Mouse (Mus musculus) hindbrain, embryonic 15.5 days (tissue): ENCODE results near the gene Rbm43. TPM values are rescaled to one million over a fixed set of nuclear protein-coding genes. Genes with fewer than 3 reads are reported as not detected.

Source experiments
- ATAC-seq: fragments of 200-750 bp; cut with Nextera tagmentation; 2 replicates; pipeline ENCODE4 v1.8.0; 2017; ENCODE audit warnings: low read depth, moderate number of reproducible peaks, moderate TSS enrichment; ENCODE audit not compliant: low FRiP score
- H3K27ac ChIP-seq: fragments of 300-500 bp; sonication (generic); replicated peaks from 2 replicates; pipeline ENCODE4 v1.5.1; 2015; ENCODE audit warnings: mild to moderate bottlenecking, inconsistent platforms
- H3K27me3 ChIP-seq: fragments of 300-500 bp; sonication (generic); 2 replicates; pipeline ENCODE4 v1.6.1; 2015; ENCODE audit warnings: control low read depth, inconsistent platforms
- H3K36me3 ChIP-seq: fragments of 300-500 bp; sonication (generic); 2 replicates; pipeline ENCODE4 v1.6.1; 2015; ENCODE audit warnings: control low read depth, inconsistent platforms
- H3K4me1 ChIP-seq: fragments of 300-500 bp; sonication (generic); replicated peaks from 2 replicates; pipeline ENCODE4 v1.6.1; 2015; ENCODE audit warnings: control low read depth, inconsistent platforms
- H3K4me2 ChIP-seq: fragments of 300-500 bp; sonication (generic); 2 replicates; pipeline ENCODE4 v1.6.1; 2015; ENCODE audit warnings: moderate library complexity, mild to moderate bottlenecking, inconsistent platforms
- H3K4me3 ChIP-seq: fragments of 300-500 bp; sonication (generic); 2 replicates; pipeline ENCODE4 v1.5.1; 2015; ENCODE audit warnings: mild to moderate bottlenecking, inconsistent platforms
- H3K9ac ChIP-seq: fragments of 300-500 bp; sonication (generic); 2 replicates; pipeline ENCODE4 v1.6.1; 2015; ENCODE audit warnings: inconsistent platforms
- H3K9me3 ChIP-seq: fragments of 300-500 bp; sonication (generic); 2 replicates; pipeline ENCODE4 v1.6.1; 2016; ENCODE audit warnings: control low read depth, inconsistent platforms
- WGBS: fragments of 180-500 bp; shearing (Covaris S2); methylation state at CpG from one replicate; pipeline ENCODE4 v1.1.7; 2015; 5-methylcytosine and 5-hydroxymethylcytosine counted together
- polyA plus RNA-seq: library from polyadenylated mRNA; unstranded; fragments of >200 nt; fragmentation: Nextera tagmentation; extraction: Ambion mirVana; gene quantifications from 2 replicates; pipeline ENCODE4 v1.2.1, GENCODE M21; 2015

Gene Rbm43
- polyA plus RNA-seq = 7.1 and 7.8 TPM in 2 replicates

DNA sequence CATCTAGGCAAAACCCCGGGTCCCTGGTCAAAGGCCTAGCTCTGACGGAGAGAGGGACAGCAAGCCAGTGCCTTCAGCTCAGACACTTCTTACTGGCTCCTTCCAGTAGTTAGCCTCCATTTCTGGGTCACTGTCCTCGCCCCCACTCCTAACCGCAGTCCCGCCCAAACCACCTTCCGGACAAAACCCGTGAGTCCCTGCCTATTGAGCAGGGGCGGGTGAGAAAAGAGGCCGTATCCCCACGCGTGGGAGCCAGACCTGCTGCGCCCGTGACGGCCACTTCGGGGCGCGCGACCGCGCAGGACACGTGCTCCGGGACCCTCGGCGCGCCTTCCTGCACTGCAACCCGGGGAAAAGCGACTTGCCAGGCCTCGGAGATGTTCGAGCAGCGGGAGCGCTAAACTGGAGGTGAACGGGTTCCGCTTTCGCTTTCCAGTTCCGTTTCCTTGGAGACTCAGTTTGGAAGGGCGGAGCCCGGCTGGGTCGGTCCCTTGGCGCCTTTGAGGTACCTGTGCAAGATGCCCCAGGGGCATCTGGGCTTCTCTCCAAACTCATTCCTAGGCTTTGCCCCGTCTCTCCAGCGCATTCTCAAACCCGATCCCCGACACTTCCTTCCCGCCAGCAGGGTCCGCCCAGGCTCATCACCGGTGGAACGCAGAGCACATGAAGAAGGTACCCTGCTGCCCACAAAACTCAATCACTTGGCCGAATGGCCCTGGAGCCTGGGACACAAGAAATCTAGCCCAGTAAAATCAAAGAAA is at the start of gene Rbm43:
TSS of gene Rbm43 (minus strand) at position 590 of the 761 bp plus-strand sequence.
- WGBS = under 1% methylated on average over 48 of the region's 48 CpGs

DNA sequence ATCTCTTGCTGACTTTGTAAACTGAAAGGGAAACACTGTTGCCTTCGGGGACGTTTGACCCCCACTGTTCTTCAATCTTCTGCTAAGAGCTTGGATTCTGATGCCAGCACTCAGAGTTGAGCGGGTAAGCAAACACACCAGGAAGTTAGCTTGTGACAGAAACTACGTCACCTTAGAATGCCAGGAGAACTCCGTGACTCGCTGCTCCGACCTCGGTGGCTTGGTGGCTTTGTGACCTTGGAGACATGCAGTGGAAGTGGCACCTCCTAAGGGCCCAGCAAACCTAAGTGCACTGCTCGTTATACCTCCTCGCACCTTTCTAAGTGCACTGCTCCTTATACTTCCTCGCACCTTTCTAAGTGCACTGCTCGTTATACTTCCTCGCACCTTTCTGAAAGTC is 47.3 kb upstream of the Rbm43 start:
- Histone ChIP-seq H3K9me3 (no peaks in the 10 kb centered on the region), H3K27me3 (no peaks in the 10 kb centered on the region), H3K9ac (no peak overlapping the region), H3K4me1 (no peaks in the 10 kb centered on the region), H3K36me3 (no peaks in the 10 kb centered on the region), H3K27ac (no peak overlapping the region), H3K4me3 (no peak overlapping the region), H3K4me2 (no peak overlapping the region)
- no peak for ATAC-seq
- 79% methylated on average over 13 of the region's 13 CpGs for WGBS

More for the DNA sequence above, at the start of gene Rbm43:
- peaks cover 11% of the 10 kb centered on the region for H3K4me1 ChIP-seq
- no peaks in the 10 kb centered on the region for H3K9me3 ChIP-seq
- no peaks in the 10 kb centered on the region for H3K36me3 ChIP-seq
- 0 out of 2 replicates have a peak, but pooled peaks cover 2% of the 10 kb centered on the region for H3K27me3 ChIP-seq
- ATAC-seq = peak; percentile 92
- peak within 1 kb of the TSS; percentile 63 for H3K9ac ChIP-seq
- H3K27ac ChIP-seq = peak within 1 kb of the TSS; percentile 53
- H3K4me3 ChIP-seq = peak within 1 kb of the TSS; percentile 58
- peak within 1 kb of the TSS; percentile 92 for H3K4me2 ChIP-seq

DNA sequence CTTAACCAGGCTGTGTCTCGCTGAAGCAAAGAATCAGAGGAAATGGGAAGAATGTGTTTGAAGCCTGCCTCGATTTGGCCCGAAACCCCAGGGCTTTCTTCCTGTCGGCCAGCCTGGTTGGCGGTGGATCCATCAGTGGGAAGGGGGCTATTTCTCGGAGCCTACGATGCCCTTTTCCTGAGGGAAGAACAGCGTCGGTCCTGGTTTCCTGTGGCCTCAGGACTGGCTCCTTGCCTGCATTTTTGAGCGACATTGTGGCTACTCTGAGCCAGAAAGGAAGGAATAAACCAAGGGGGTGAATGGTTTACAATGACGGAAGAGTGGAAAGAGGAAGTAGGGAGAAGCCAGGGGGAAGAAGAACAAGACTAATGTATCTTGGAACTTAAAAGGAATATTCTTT is 46.7 kb upstream of the Rbm43 start:
- ATAC-seq = no peak
- Histone ChIP-seq H3K27me3 (no peaks in the 10 kb centered on the region), H3K4me2 (peak overlapping the region; percentile 20), H3K36me3 (no peaks in the 10 kb centered on the region), H3K9ac (no peak overlapping the region), H3K9me3 (no peaks in the 10 kb centered on the region), H3K4me1 (no peaks in the 10 kb centered on the region), H3K27ac (no peak overlapping the region), H3K4me3 (no peak overlapping the region)
- WGBS = 49% methylated on average over 11 of the region's 11 CpGs

DNA sequence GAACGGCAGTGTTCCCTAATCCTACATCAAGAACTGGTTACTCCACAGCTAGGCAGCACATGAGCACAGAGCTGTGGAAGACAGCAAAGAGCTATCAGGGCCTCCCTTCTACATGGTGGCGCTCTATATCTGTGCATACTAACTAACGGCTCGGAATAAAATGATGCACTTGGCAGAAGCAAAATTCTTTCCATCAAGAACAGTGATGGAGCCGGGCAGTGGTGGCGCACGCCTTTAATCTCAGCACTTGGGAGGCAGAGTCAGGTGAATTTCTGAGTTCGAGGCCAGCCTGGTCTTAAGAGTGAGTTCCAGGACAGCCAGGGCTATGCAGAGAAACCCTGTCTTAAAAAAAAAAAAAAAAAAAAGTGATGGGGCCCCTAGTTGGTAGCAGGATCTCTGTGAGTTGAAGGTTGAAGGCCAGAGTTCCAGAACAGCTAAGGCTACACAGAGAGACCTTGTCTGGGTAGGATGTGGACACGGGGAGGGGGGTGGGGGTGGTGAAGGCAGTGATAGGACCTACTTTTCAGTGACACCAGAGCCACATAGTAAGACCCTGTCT is 38.5 kb upstream of the Rbm43 start, which contains the start of gene Nmi:
TSS of gene Nmi (minus strand) at position 85 of the 559 bp plus-strand sequence.
- Histone ChIP-seq H3K4me2 (peak within 1 kb of the TSS; percentile 88), H3K4me3 (peak within 1 kb of the TSS; percentile 54), H3K4me1 (0 out of 2 replicates have a peak, but pooled peaks cover 3% of the 10 kb centered on the region), H3K36me3 (no peaks in the 10 kb centered on the region), H3K27me3 (no peaks in the 10 kb centered on the region), H3K27ac (no peak within 1 kb of the TSS; the same call in 1 of the 2 replicates), H3K9me3 (no peaks in the 10 kb centered on the region), H3K9ac (peak within 1 kb of the TSS; percentile 53)
- WGBS = 80% methylated on average over 9 of the region's 9 CpGs
- no peak for ATAC-seq

DNA sequence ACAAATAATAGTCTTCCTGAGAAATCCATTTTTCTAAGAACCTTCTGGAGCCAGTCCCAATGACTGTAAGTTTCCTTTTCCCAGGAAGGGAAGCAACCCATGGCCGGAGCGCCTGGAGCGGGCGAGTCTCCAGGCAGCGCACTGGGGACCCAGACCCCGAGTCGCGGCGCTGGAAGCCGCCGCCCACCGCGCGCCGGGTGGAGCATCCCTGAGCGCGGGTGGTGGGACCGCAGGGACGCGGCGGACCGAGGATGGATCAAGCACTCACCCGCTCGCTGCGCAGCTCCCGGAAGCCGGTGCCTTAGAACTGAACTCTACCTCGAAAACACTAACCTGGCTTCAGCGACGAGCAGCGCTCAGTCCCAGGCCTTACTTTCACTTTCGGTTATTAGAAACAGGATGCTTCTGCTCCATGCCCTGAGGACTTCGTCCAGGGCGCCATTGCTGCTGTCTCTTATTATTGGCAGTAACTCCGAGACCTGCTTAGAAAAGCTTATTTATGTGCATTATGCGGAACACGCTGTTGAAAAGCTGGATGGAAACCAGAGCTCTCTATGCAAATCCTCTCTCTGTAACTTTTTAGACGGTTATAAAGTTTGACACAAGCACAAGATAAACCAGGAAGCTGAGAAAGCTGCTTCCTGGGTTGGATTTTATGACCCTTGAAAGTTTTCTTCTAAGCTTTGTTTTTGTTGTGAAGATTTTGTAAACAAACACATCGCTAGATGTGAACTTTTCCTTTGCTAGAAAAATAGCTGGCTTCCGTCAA is 37.9 kb upstream of the Rbm43 start:
- Histone ChIP-seq H3K36me3 (no peaks in the 10 kb centered on the region), H3K27me3 (no peaks in the 10 kb centered on the region), H3K4me3 (peak overlapping the region; percentile 54), H3K9ac (peak overlapping the region; percentile 53), H3K9me3 (no peaks in the 10 kb centered on the region), H3K27ac (no peak overlapping the region; the same call in 1 of the 2 replicates), H3K4me1 (0 out of 2 replicates have a peak, but pooled peaks cover 3% of the 10 kb centered on the region), H3K4me2 (peak overlapping the region; percentile 88)
- 3% methylated on average over 40 of the region's 40 CpGs for WGBS
- peak; percentile 69 for ATAC-seq

DNA sequence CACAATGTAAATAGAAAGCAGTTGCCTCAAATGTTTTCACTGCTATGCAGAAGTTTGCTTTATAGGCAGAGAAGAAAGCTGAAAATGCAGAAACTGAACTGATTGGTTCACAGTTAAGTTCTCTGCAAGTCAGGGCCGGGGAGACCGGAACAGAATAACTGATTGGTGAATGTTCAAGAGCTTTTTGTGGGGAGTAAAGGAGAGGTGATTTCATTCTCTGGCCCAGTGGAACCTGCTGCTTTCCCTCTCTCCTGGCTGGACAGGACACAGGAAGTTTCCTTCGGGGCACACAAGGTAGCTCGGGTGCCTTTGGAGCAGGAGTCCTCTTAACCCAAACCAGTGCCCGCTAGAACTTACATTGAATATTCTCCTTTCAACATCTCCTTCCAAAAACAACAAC is 37.2 kb upstream of the Rbm43 start:
- 64% methylated on average over 5 of the region's 5 CpGs for WGBS
- no peaks in the 10 kb centered on the region for H3K36me3 ChIP-seq
- H3K9me3 ChIP-seq = no peaks in the 10 kb centered on the region
- H3K4me2 ChIP-seq = peak overlapping the region; percentile 88
- H3K27ac ChIP-seq = no peak overlapping the region
- no peaks in the 10 kb centered on the region for H3K27me3 ChIP-seq
- H3K4me3 ChIP-seq = peak overlapping the region; percentile 54
- 0 out of 2 replicates have a peak, but pooled peaks cover 3% of the 10 kb centered on the region for H3K4me1 ChIP-seq
- H3K9ac ChIP-seq = no peak overlapping the region
- no peak for ATAC-seq

DNA sequence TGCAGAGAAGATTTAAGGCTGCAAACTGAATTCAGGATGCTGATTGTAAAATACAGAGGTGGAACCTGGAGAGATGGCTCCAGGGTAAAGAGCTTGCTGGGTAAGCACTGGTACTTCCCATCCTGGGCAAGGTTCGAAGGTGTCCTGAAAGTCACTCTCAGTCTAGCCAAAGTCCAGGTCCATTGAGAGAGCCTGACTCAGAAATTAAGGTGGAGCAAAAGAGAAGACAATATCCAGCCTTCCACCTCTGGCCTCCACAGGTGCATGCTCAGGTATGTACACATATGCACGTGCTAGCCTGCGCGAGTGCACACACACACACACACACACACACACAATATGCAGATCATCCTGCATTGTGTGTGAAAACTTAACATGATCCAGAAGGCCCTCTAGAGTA is 35.9 kb upstream of the Rbm43 start:
- Histone ChIP-seq H3K9ac (no peak overlapping the region), H3K4me1 (0 out of 2 replicates have a peak, but pooled peaks cover 3% of the 10 kb centered on the region), H3K27ac (no peak overlapping the region), H3K4me3 (no peak overlapping the region), H3K4me2 (no peak overlapping the region), H3K36me3 (no peaks in the 10 kb centered on the region), H3K27me3 (no peaks in the 10 kb centered on the region), H3K9me3 (no peaks in the 10 kb centered on the region)
- no peak for ATAC-seq
- WGBS = 97% methylated on average over 4 of the region's 4 CpGs

DNA sequence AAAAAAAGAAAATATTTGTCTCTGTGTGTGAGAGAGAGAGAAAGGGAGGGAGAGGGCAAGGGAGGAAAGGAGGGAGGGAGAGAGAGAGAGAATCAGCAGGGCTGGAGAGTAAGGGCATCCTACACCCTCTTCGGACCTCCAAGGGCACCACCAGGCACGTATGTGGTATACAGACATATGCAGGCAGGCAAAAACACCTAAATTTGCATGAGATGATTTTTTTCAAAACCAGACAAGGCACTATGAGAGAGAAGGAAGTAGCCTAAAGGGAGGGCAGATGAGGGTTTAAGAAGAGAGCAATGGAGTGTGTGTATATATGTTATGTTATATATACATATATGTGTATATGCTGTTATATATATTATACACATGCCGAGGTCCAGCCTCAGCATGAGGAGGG is 32.3 kb upstream of the Rbm43 start:
- H3K4me3 ChIP-seq = no peak overlapping the region
- H3K4me2 ChIP-seq = no peak overlapping the region
- ATAC-seq = no peak
- no peak overlapping the region for H3K27ac ChIP-seq
- no peaks in the 10 kb centered on the region for H3K36me3 ChIP-seq
- H3K9me3 ChIP-seq = no peaks in the 10 kb centered on the region
- no peaks in the 10 kb centered on the region for H3K27me3 ChIP-seq
- no peaks in the 10 kb centered on the region for H3K4me1 ChIP-seq
- no peak overlapping the region for H3K9ac ChIP-seq
- 85% methylated on average over 3 of the region's 3 CpGs for WGBS

DNA sequence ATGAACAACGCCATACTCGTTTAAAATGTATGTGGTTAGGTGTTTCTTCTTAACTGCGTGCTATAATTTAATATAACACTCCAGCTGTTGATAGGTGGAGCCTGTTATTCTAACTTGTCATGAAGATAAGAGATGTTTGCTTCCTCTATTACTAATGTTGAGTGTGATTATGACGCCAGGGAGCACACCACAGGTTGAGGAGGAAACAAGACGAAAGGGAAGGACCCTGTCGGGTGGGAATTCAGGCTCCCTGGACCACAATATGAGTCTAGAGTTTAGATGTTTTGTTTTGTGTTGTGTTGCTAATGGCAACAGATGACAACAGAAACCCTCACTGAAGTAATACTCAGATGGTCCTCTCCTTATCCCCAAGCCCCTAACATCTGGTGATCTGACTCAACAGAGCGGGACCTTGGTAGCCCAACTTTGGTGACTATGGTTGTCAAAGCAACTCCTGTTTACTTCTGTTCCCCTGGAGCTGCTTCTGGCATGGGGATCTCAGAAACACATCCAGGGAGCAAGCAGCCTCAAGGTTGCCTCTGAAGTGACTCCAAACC is 18.8 kb upstream of the Rbm43 start:
- Histone ChIP-seq H3K36me3 (no peaks in the 10 kb centered on the region), H3K4me3 (no peak overlapping the region), H3K4me1 (no peaks in the 10 kb centered on the region), H3K4me2 (no peak overlapping the region), H3K27ac (no peak overlapping the region), H3K27me3 (no peaks in the 10 kb centered on the region), H3K9me3 (no peaks in the 10 kb centered on the region), H3K9ac (no peak overlapping the region)
- ATAC-seq = no peak
- 88% methylated on average over 7 of the region's 7 CpGs for WGBS

DNA sequence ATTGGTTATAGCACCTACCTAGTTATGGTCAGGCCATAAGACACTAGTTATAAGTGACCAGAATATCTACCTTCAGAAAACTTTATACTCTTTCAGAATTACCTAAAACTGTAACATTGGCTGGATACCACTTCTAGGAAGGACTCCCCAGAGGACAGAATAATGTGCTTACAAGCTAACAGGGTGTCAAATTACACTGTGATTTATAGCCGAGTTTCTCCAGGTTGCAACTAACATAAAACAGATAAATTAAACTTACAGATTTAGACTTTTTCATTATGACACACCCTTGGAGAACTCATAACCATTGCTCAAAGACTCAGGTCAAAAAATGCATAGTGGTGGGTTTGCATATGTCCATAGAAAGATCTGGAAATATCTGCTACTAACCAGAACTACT is 15.9 kb upstream of the Rbm43 start:
- H3K27me3 ChIP-seq = no peaks in the 10 kb centered on the region
- H3K9ac ChIP-seq = no peak overlapping the region
- H3K4me3 ChIP-seq = no peak overlapping the region
- WGBS = 49% methylated on average over 1 of the region's 1 CpGs
- H3K27ac ChIP-seq = no peak overlapping the region
- no peak overlapping the region for H3K4me2 ChIP-seq
- ATAC-seq = no peak
- H3K36me3 ChIP-seq = no peaks in the 10 kb centered on the region
- H3K4me1 ChIP-seq = no peaks in the 10 kb centered on the region
- H3K9me3 ChIP-seq = no peaks in the 10 kb centered on the region

DNA sequence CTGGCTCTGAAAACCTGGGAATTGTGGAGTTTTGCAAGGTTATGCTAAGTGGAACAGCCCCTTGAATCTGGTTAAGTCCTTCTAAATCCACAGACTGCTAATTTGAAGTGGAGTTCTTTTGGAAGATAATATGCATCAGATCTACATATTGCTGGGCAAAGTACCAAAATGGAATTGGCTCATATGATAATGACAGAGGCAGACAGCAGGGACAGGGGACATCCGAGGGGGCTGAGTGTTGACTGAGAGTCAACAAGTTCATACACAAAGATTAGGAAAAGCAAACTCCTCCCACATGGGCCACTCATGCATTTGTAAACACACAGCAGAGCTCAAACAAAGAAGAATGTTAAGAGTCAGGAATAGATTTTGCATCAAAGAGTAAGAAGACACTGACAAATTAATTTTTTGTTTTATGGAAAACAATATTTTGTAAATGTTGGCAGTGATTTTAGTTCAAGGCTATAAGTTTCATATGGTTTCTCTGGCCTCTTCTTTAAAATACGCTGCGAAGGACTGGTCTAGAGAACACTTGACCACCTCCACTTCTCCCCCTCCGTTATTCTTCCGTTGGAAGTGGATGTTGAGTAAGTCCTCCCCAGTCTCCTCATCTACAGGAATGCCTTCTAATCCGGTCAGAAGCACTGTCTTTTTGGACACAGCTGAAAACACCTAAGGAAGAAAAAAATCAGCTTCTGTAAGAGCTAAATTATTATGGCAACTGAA is 13.3 kb upstream of the Rbm43 start:
- no peaks in the 10 kb centered on the region for H3K36me3 ChIP-seq

More for the DNA sequence above, 13.3 kb upstream of the Rbm43 start:
- H3K27me3 ChIP-seq = no peaks in the 10 kb centered on the region
- H3K4me3 ChIP-seq = no peak overlapping the region
- H3K9me3 ChIP-seq = no peaks in the 10 kb centered on the region
- no peaks in the 10 kb centered on the region for H3K4me1 ChIP-seq
- H3K27ac ChIP-seq = no peak overlapping the region
- H3K9ac ChIP-seq = no peak overlapping the region
- WGBS = 86% methylated on average over 6 of the region's 6 CpGs
- H3K4me2 ChIP-seq = no peak overlapping the region
- ATAC-seq = no peak
